Mouse (Mus musculus): ENCODE results near the gene Sparc.

The Sparc gene

DNA sequence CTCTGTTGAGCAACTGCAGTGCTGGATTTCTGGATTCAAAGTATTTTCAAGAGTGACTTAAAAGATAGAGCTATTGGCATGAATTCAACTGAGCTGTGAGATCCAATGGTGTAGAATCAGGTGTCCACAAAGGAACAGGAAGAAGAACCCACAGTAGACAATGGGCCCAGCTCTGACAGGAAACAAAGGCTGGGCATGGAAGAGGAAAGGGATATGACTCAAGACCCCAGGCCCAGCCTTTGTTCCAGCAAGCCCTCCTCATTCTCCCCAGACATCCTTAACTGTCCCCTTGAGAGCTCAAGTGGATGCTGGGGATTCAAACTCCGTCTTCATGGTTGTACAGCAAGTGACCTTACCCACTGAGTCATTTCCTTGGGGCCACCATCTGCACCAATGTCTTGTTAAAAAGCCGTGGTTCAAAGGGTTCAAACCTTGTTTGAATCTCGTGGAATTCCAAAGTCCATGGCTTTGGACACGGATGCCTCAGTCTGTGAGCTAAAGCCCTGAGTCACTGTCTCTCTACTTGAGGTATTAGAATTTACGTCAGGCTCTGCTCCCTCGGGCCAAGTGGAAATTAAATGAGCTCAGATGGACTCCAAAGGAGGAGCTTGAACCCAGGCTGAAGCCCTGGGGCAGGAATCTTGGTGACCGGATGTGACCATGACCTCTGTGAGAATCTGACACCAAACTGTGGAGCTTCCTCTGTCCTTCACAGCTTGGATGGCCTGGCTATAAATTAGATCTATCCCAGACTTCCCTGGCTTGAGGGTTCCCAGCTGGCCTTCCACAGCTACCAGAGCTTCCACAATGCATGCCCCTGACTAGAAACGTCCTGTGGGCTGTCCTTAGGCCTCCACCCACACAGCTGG, 17.1 kb downstream of the Sparc start:
- no peak for DNase-seq (ENCODE audit: low spot score)

- no peak for DNase-seq (ENCODE audit: low spot score)
Measured at GRCm38 (mm10) chr11:55404659-55405457, 18.1 kb downstream of the Sparc start.

DNA sequence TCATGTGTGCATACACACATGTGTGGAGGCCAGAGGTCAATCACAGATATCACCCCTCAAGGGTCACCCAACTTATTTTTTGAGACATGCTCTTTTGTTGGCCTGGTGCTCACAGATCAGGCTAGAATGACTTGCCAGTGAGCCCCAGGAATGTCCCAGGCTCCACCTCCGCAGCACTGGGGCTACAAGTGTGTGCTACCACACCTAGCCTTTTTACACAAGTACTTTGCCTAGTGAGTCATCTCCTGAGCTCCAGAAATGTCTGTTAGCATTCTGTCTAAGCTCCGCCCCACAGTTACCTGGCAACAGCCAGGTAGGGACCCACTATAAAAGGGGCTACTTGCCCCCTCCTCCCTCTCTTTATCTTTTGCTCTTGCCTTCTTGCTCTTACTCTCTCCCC, 22.1 kb downstream of the Sparc start:
- no peak for DNase-seq (ENCODE audit: low spot score)

DNA sequence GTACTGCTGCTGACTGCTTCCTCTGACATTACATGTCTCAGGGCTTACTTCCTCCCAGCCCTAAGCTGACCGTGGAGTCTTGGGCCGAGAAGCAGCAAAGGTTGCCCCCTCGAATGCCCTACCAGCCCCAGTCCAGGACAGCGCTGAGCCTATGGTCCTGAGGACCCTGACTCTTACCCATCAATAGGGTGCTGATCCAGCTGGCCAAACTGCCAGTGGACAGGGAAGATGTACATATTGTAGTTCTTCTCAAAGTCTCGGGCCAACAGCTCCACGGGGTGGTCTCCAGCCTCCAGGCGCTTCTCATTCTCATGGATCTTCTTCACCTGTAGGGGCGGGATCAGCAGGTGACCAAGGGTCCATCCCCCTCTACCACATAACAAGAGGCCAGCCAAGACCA, 24.6 kb downstream of the Sparc start:
- DNase-seq (ENCODE audit: low spot score): no peak

DNA sequence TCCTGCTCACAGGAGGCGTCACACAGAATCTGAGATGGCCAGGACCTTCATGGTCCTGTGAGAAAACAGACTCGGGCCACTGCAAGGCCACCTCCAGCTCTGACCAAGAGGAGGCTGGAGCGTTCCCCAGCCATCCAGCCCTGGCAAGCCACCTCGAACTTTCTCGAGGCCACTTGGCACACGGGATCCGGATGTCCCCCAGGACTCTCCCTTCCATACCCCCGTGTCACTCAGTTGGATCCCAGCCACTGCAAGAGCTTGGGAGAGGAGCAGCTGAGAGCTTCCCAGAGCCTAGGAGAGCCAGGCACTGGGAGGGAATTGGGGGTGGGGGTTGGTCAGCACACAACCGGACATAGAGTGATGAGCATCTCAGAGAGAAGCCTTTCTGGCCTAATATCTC, 25.5 kb downstream of the Sparc start:
- peak; percentile 36 for DNase-seq (ENCODE audit: low spot score)

GRCm38 (mm10) chr11:55397036-55397435, 25.9 kb downstream of the Sparc start:
- DNase-seq (ENCODE audit: low spot score): no peak

DNA sequence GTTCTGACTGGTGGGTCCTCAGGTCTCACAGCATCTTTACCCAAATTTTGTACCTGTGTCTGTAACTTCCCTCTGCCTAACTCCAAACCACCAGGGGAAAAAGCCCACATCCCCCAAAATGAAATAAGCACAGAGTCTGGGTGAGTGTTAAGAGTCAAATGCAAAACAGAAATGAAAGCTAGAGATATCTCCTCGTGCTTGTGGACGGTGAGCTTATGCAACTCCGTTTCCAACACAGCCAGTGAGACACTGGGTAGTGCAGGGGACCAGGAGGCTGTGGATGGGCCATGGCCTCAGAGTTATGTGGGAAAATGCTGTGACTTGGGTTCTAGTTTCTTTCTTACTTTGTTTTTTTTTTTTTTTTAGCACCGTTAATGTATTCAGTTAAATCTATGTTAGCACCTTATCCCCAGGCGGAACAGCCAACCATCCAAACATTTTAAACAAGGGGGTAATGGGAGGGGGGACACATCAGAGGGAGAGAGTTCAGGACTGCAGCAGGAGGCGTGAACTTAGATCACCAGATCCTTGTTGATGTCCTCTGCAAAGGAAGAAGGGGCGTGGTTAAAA, 27.8 kb downstream of the Sparc start:
- no peak for DNase-seq (ENCODE audit: low spot score)

DNA sequence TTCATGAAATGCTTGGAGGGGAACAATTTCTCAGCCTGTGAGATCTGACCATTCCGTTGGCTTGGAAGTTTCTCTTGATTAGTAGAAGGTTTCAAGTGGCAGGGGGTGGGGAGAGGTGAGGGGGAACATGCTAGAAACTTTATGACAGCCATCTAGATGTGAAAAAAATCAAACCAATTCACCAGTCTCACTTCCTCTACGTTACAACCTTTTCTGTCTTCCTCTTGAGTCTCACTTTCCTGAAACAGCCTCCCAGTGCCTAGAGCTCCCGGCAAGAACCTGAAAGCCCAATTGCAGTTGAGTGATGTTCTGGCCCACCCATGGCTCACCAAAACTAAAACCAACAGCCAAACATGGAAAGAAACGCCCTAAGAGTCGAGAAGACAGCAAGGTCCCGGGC, 28.4 kb downstream of the Sparc start:
- no peak for DNase-seq (ENCODE audit: low spot score)

- DNase-seq (ENCODE audit: low spot score): peak; percentile 42
Measured at GRCm38 (mm10) chr11:55392474-55392873, 30.5 kb downstream of the Sparc start.

- DNase-seq (ENCODE audit: low spot score): peak; percentile 93
Measured at GRCm38 (mm10) chr11:55389778-55390177, 33.2 kb downstream of the Sparc start.

GRCm38 (mm10) chr11:55387576-55387975, 35.4 kb downstream of the Sparc start:
- no peak for DNase-seq (ENCODE audit: low spot score)

DNA sequence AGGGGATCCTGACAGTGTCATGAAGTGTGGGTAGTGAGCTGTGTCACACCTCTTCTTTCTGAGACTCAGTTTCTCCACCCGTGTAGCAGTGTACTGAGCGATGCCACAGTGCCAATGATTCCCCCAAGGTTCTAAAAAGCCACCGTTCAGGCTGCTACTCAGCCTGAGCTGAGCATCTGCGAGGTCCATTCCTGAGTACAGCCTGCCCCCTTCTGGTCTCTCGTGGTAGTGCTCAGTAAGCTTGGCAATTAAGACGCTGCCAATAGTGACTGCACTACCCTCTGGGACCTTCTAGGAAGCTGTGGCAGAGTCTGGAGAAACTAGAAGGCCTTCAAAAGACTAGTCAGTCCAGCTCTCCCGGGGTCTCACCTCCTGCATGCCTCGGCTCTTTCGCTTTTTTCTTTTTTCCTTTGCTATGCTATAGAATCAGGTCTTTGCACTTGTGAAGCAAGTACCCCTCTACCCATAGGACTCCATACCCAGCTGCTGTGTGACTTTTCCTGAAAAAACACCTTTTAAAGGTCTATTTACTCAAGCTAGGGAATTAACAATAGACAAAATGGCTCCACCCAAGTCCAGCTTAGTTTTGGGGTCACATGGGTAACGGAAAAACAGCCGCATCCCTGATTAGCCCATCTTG, 36.4 kb downstream of the Sparc start:
- peak; percentile 93 for DNase-seq (ENCODE audit: low spot score)

GRCm38 (mm10) chr11:55383463-55384045, 39.4 kb downstream of the Sparc start:
- DNase-seq (ENCODE audit: low spot score): no peak

GRCm38 (mm10) chr11:55380908-55381307, 42.1 kb downstream of the Sparc start:
- peak; percentile 40 for DNase-seq (ENCODE audit: low spot score)

GRCm38 (mm10) chr11:55378371-55378770, 44.6 kb downstream of the Sparc start:
- peak; percentile 96 for DNase-seq (ENCODE audit: low spot score)

DNA sequence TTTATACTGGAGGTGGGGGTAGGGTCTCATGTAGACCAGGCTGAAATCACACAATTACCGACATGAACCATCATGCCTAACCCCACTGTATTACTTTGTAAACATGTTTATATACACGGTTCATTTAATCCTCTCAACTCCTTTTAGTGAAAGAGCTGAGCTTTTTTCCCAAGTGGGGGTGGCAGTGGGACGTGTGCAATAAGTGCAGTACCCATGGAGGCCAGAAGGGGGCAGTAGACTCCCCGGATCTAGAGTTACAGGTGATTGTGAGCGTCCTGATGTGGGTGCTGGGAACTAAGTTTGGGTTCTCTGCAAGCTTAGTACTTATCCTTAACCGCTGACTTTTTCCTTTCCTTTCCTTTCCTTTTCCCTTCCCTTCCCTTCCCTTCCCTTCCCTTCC, 49.1 kb downstream of the Sparc start:
- no peak for DNase-seq (ENCODE audit: low spot score)

GRCm38 (mm10) chr11:55373373-55373772, 49.6 kb downstream of the Sparc start:
- DNase-seq (ENCODE audit: low spot score): no peak

- DNase-seq (ENCODE audit: low spot score): peak; percentile 40
Measured at GRCm38 (mm10) chr11:55372001-55372400, 51.0 kb downstream of the Sparc start.

DNA sequence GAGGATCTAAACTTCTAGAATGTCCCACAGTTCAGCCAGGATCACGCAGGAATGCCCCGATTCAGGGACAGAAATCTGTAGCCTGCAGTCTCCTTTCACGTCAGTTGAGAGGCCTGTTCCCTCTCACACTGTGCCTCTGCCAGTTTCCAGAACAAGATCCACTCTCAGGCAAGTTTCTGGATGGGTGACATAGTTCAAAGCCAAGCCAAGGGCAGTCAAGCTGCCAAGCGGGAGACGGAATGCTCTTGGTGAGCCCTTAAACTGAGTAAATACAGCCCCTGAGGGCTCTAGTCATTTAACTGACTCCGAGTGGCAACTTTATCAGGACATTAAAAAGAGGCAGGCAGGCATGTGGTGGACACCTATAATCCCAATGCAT, 53.9 kb downstream of the Sparc start:
- peak; percentile 75 for DNase-seq (ENCODE audit: low spot score)

GRCm38 (mm10) chr11:55368388-55369092, 54.4 kb downstream of the Sparc start:
- DNase-seq (ENCODE audit: low spot score): no peak

GRCm38 (mm10) chr11:55367783-55368182, 55.2 kb downstream of the Sparc start:
- peak; percentile 87 for DNase-seq (ENCODE audit: low spot score)

Measured in adipocyte (in vitro differentiated cells).